Mouse (Mus musculus) forebrain, embryonic 11.5 days (tissue): ENCODE results near the gene Ergic3. TPM values are rescaled to one million over a fixed set of nuclear protein-coding genes. Genes with fewer than 3 reads are reported as not detected.

Experiments
- ATAC-seq: fragments of 200-750 bp; cut with Nextera tagmentation; replicated peaks from 2 replicates; pipeline ENCODE4 v1.8.0; 2017; ENCODE audit warnings: moderate TSS enrichment; ENCODE audit not compliant: low FRiP score
- DNase-seq: peaks from one replicate; pipeline ENCODE4 v3.0.0-alpha.2; 2017; ENCODE audit warnings: low spot score
- H3K27ac ChIP-seq: fragments of 300-500 bp; sonication (generic); 2 replicates; pipeline ENCODE4 v1.5.1; 2014; ENCODE audit warnings: low read depth, low read length
- H3K27me3 ChIP-seq: fragments of 300-500 bp; sonication (generic); 2 replicates; pipeline ENCODE4 v1.6.1; 2014; ENCODE audit warnings: mild to moderate bottlenecking, low read length, mixed read lengths; ENCODE audit not compliant: control insufficient read depth, insufficient read depth
- H3K36me3 ChIP-seq: fragments of 300-500 bp; sonication (generic); 2 replicates; pipeline ENCODE4 v1.6.1; 2014; ENCODE audit warnings: mild to moderate bottlenecking, low read length, moderate library complexity, mixed read lengths; ENCODE audit not compliant: control insufficient read depth, insufficient read depth
- H3K4me1 ChIP-seq: fragments of 300-500 bp; sonication (generic); replicated peaks from 2 replicates; pipeline ENCODE4 v1.6.1; 2014; ENCODE audit warnings: low read length, mixed read lengths; ENCODE audit not compliant: control insufficient read depth, insufficient read depth
- H3K4me2 ChIP-seq: fragments of 300-500 bp; sonication (generic); 2 replicates; pipeline ENCODE4 v1.6.1; 2014; ENCODE audit warnings: low read depth, mild to moderate bottlenecking, low read length, moderate library complexity, mixed read lengths; ENCODE audit not compliant: severe bottlenecking
- H3K4me3 ChIP-seq: fragments of 300-500 bp; sonication (generic); 2 replicates; pipeline ENCODE4 v1.5.1; 2014; ENCODE audit warnings: low read depth, low read length
- H3K9ac ChIP-seq: fragments of 300-500 bp; sonication (generic); 2 replicates; pipeline ENCODE4 v1.6.1; 2014; ENCODE audit warnings: low read length
- H3K9me3 ChIP-seq: fragments of 300-500 bp; sonication (generic); 2 replicates; pipeline ENCODE4 v1.6.1; 2016; ENCODE audit warnings: low read length, mixed read lengths; ENCODE audit not compliant: control insufficient read depth
- WGBS: fragments of 180-500 bp; shearing (Covaris S2); extraction: QIAGEN DNeasy Blood & Tissue Kit; methylation state at CpG from one replicate; pipeline ENCODE4 v1.1.7; 2014; 5-methylcytosine and 5-hydroxymethylcytosine counted together
- polyA plus RNA-seq: library from polyadenylated mRNA; unstranded; fragments of >200 nt; fragmentation: Nextera tagmentation; extraction: Ambion mirVana; gene quantifications from 2 replicates; pipeline ENCODE4 v1.2.1, GENCODE M21; 2014

Ergic3 gene
- polyA plus RNA-seq, 1 experiment from 2014 or later: 169 TPM

- no peak overlapping the region for H3K4me3 ChIP-seq
- H3K36me3 ChIP-seq: peaks cover 25% of the 10 kb centered on the region
- no peaks in the 10 kb centered on the region for H3K9me3 ChIP-seq
- H3K4me1 ChIP-seq: no peaks in the 10 kb centered on the region
- ATAC-seq (no peak), DNase-seq (no peak)
- no peak overlapping the region for H3K4me2 ChIP-seq
- H3K27ac ChIP-seq: no peak overlapping the region
- WGBS: 95% methylated on average over 6 of the region's 6 CpGs
- H3K27me3 ChIP-seq: no peaks in the 10 kb centered on the region
- no peak overlapping the region for H3K9ac ChIP-seq
Observed at GRCm38 (mm10) chr2:155987131-155987530, 20.7 kb upstream of the Ergic3 start.

GRCm38 (mm10) chr2:155989085-155989484 lies 18.8 kb upstream of the Ergic3 start:
- WGBS: 74% methylated on average over 4 of the region's 4 CpGs
- H3K27ac ChIP-seq: no peak overlapping the region
- ATAC-seq: no peak

GRCm38 (mm10) chr2:155991151-155991550 lies 16.7 kb upstream of the Ergic3 start:
- no peaks in the 10 kb centered on the region for H3K9me3 ChIP-seq
- H3K9ac ChIP-seq: no peak overlapping the region
- H3K27ac ChIP-seq: no peak overlapping the region
- 94% methylated on average over 10 of the region's 10 CpGs for WGBS
- H3K4me1 ChIP-seq: no peaks in the 10 kb centered on the region
- DNase-seq (no peak), ATAC-seq (no peak)
- no peaks in the 10 kb centered on the region for H3K27me3 ChIP-seq
- H3K36me3 ChIP-seq: peaks cover 21% of the 10 kb centered on the region
- no peak overlapping the region for H3K4me3 ChIP-seq
- H3K4me2 ChIP-seq: no peak overlapping the region

More at GRCm38 (mm10) chr2:155989085-155989484, 18.8 kb upstream of the Ergic3 start:
- no peak for DNase-seq
- H3K4me3 ChIP-seq: no peak overlapping the region
- H3K36me3 ChIP-seq: peaks cover 21% of the 10 kb centered on the region
- no peaks in the 10 kb centered on the region for H3K27me3 ChIP-seq
- H3K4me1 ChIP-seq: no peaks in the 10 kb centered on the region
- no peak overlapping the region for H3K4me2 ChIP-seq
- no peaks in the 10 kb centered on the region for H3K9me3 ChIP-seq
- no peak overlapping the region for H3K9ac ChIP-seq

DNA sequence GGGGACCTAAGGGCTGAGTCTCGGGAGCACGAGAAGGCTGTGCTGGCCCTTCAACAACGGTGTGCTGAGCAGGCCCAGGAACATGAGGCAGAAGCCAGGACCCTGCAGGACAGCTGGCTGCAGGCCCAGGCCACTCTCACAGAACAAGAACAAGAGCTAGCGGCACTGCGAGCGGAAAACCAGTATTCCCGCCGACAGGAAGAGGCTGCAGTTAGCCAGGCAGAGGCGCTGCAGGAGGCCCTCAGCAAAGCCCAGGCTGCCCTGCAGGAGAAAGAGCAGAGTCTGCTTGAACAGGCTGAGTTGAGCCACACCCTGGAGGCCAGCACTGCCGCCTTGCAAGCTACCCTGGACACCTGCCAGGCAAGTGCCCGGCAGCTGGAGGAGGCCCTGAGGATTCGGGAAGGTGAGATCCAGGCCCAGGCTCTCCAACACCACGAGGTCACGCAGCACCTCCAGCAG lies 16.0 kb upstream of the Ergic3 start:
- DNase-seq (no peak), ATAC-seq (no peak)
- no peak overlapping the region for H3K4me3 ChIP-seq
- H3K27ac ChIP-seq: no peak overlapping the region
- 0 out of 2 replicates have a peak overlapping the region, but pooled peaks have one; percentile 15 for H3K4me2 ChIP-seq
- no peaks in the 10 kb centered on the region for H3K4me1 ChIP-seq
- no peaks in the 10 kb centered on the region for H3K9me3 ChIP-seq
- H3K36me3 ChIP-seq: peaks cover 21% of the 10 kb centered on the region
- WGBS: 88% methylated on average over 14 of the region's 14 CpGs
- no peak overlapping the region for H3K9ac ChIP-seq
- no peaks in the 10 kb centered on the region for H3K27me3 ChIP-seq

GRCm38 (mm10) chr2:156005393-156005792 lies 2.5 kb upstream of the Ergic3 start:
- H3K4me3 ChIP-seq: no peak overlapping the region
- no peaks in the 10 kb centered on the region for H3K9me3 ChIP-seq
- no peaks in the 10 kb centered on the region; the same call in 1 of the 2 replicates for H3K36me3 ChIP-seq
- 88% methylated on average over 4 of the region's 4 CpGs for WGBS
- DNase-seq: no peak
- H3K4me2 ChIP-seq: no peak overlapping the region
- H3K27me3 ChIP-seq: no peaks in the 10 kb centered on the region
- ATAC-seq: no peak
- no peak overlapping the region for H3K27ac ChIP-seq
- peaks cover 5% of the 10 kb centered on the region; the same call in 1 of the 2 replicates for H3K4me1 ChIP-seq
- H3K9ac ChIP-seq: no peak overlapping the region

DNA sequence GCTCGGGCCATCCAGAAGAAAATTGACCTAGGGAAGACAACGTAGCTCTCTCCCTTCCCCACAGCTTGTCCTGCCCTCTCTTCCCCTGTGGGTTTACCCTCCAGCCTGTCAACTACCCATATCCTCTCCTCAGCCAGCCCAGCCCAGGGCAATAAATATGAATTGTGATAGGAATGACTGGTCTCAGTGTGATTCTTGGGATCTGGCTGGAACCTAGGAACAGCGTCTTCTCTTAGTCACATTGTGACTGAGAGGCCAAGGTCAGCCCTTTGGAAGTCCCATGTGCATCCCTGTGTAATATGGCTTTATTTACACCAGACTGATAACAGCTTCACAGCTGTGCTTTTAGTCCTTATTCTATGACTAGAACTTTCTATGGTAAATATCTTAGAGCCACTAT lies 10.3 kb downstream of the Ergic3 start:
- no peak for DNase-seq
- H3K36me3 ChIP-seq: peaks cover 11% of the 10 kb centered on the region; the same call in 1 of the 2 replicates

GRCm38 (mm10) chr2:156021219-156021618 lies 13.4 kb downstream of the Ergic3 start:
- Histone ChIP-seq H3K4me3 (no peak overlapping the region), H3K27ac (no peak overlapping the region), H3K36me3 (peaks cover 1% of the 10 kb centered on the region; the same call in 1 of the 2 replicates), H3K4me1 (no peaks in the 10 kb centered on the region), H3K9ac (no peak overlapping the region), H3K4me2 (no peak overlapping the region), H3K27me3 (no peaks in the 10 kb centered on the region), H3K9me3 (no peaks in the 10 kb centered on the region)
- WGBS: 91% methylated on average over 8 of the region's 8 CpGs
- ATAC-seq: no peak
- no peak for DNase-seq

More for the DNA sequence above, 10.3 kb downstream of the Ergic3 start:
- Histone ChIP-seq H3K4me1 (no peaks in the 10 kb centered on the region), H3K9me3 (no peaks in the 10 kb centered on the region), H3K4me2 (no peak overlapping the region), H3K27me3 (no peaks in the 10 kb centered on the region), H3K4me3 (no peak overlapping the region), H3K9ac (no peak overlapping the region), H3K27ac (no peak overlapping the region)
- 95% methylated on average over 3 of the region's 3 CpGs for WGBS
- no peak for ATAC-seq

DNA sequence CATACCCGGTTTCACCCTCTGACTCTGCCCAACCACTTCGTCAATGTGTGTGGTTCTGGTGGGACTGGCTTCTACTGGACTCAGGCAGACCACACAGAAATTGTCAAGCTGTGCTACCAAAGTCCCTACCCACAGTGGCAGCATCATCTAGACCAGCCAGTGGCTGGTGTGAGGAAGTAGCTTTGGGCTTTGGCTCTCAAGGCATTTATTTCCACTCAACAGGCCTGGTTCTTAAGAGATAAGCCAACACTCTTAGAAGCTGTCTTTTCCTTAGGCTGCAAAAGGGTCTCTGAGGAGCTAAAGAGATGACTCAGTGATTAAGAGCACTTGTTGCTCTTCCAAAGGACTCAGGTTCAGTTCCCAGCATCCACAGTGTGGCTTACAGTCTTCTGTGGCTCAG lies 13.9 kb downstream of the Ergic3 start:
- no peaks in the 10 kb centered on the region for H3K4me1 ChIP-seq
- no peak for DNase-seq
- no peaks in the 10 kb centered on the region for H3K9me3 ChIP-seq
- no peak for ATAC-seq
- H3K27ac ChIP-seq: no peak overlapping the region
- no peaks in the 10 kb centered on the region for H3K27me3 ChIP-seq
- no peak overlapping the region for H3K9ac ChIP-seq
- no peaks in the 10 kb centered on the region; the same call in 1 of the 2 replicates for H3K36me3 ChIP-seq
- H3K4me2 ChIP-seq: no peak overlapping the region
- no peak overlapping the region for H3K4me3 ChIP-seq
- 75% methylated on average over 2 of the region's 2 CpGs for WGBS

- Histone ChIP-seq H3K27me3 (no peaks in the 10 kb centered on the region), H3K4me3 (no peak overlapping the region)
- DNase-seq: no peak
Observed at GRCm38 (mm10) chr2:156025482-156025881, 17.6 kb downstream of the Ergic3 start.

More at GRCm38 (mm10) chr2:156025482-156025881, 17.6 kb downstream of the Ergic3 start:
- H3K4me1 ChIP-seq: no peaks in the 10 kb centered on the region
- no peak overlapping the region for H3K4me2 ChIP-seq
- no peak overlapping the region for H3K27ac ChIP-seq
- no peak for ATAC-seq
- no peak overlapping the region for H3K9ac ChIP-seq
- H3K36me3 ChIP-seq: no peaks in the 10 kb centered on the region
- H3K9me3 ChIP-seq: no peaks in the 10 kb centered on the region
